Mouse (Mus musculus) B cell, adult 62 days (primary cell): ENCODE results near the gene Pcolce2. TPM values are rescaled to one million over a fixed set of nuclear protein-coding genes. Genes with fewer than 3 reads are reported as not detected.

ENCODE experiments used
- total RNA-seq: library from RNA; stranded (reverse); gene quantifications from 4 replicates; pipeline ENCODE4 v1.2.4, GENCODE M21; 2023

Gene Pcolce2
- 0.35 to 0.66 TPM in 2 of 4 replicates, not detected in the others for total RNA-seq

GRCm38 (mm10) chr9:95637271-95638181, at the start of gene Pcolce2:
Gene Pcolce2, plus strand, starts transcription at chr9:95637601.

Other genes starting within 250 kb of the Pcolce2 start
- 0.06 TPM in 1 of 4 replicates, not detected in the others for gene Chst2, start 230.9 kb upstream of the Pcolce2 start, total RNA-seq
- gene U2surp, start 125.6 kb upstream of the Pcolce2 start, total RNA-seq = 101 to 114 TPM (median 108 TPM) in 4 replicates
- gene Paqr9, start 77.9 kb upstream of the Pcolce2 start, total RNA-seq = 0.20 to 0.36 TPM (median 0.26 TPM) in 4 replicates
- 0.77 to 2.6 TPM (median 1.1 TPM) in 3 of 4 replicates, not detected in the other for gene Trpc1, start 112.8 kb downstream of the Pcolce2 start, total RNA-seq
- gene Pls1, start 207.7 kb downstream of the Pcolce2 start, total RNA-seq = 0.80 to 1.1 TPM (median 0.96 TPM) in 4 replicates
- 32.5 to 34.2 TPM (median 33.1 TPM) in 4 replicates for gene Atr, start 220.0 kb downstream of the Pcolce2 start, total RNA-seq